Mouse (Mus musculus): Measurements from ENCODE around the gene Mboat2.

The Mboat2 gene

GRCm38 (mm10) chr12:24860436-24860835, 29.8 kb downstream of the Mboat2 start:
- no peak for DNase-seq (ENCODE audit: low read depth, low spot score)

- DNase-seq (ENCODE audit: low read depth, low spot score): no peak
These were observed 33.1 kb downstream of the Mboat2 start for GRCm38 (mm10) chr12:24863762-24864161.

GRCm38 (mm10) chr12:24866645-24867044, 36.0 kb downstream of the Mboat2 start:
- DNase-seq (ENCODE audit: low read depth, low spot score): no peak

GRCm38 (mm10) chr12:24868694-24869093, 38.0 kb downstream of the Mboat2 start:
- no peak for DNase-seq (ENCODE audit: low read depth, low spot score)

- DNase-seq (ENCODE audit: low read depth, low spot score): no peak
These were observed 38.6 kb downstream of the Mboat2 start for GRCm38 (mm10) chr12:24869231-24869630.

- DNase-seq (ENCODE audit: low read depth, low spot score): no peak
These were observed 40.2 kb downstream of the Mboat2 start for GRCm38 (mm10) chr12:24870901-24871300.

- no peak for DNase-seq (ENCODE audit: low read depth, low spot score)
These were observed 41.6 kb downstream of the Mboat2 start for GRCm38 (mm10) chr12:24872264-24872663.

- DNase-seq (ENCODE audit: low read depth, low spot score): no peak
These were observed 42.0 kb downstream of the Mboat2 start for GRCm38 (mm10) chr12:24872689-24873088.

- no peak for DNase-seq (ENCODE audit: low read depth, low spot score)
These were observed 45.2 kb downstream of the Mboat2 start for GRCm38 (mm10) chr12:24875908-24876307.

GRCm38 (mm10) chr12:24877231-24877630, 46.6 kb downstream of the Mboat2 start:
- DNase-seq (ENCODE audit: low read depth, low spot score): no peak

- DNase-seq (ENCODE audit: low read depth, low spot score): no peak
These were observed 47.4 kb downstream of the Mboat2 start for GRCm38 (mm10) chr12:24878090-24878489.

- DNase-seq (ENCODE audit: low read depth, low spot score): no peak
These were observed 48.2 kb downstream of the Mboat2 start for GRCm38 (mm10) chr12:24878735-24879362.

- no peak for DNase-seq (ENCODE audit: low read depth, low spot score)
These were observed 48.9 kb downstream of the Mboat2 start for GRCm38 (mm10) chr12:24879613-24880029.

- no peak for DNase-seq (ENCODE audit: low read depth, low spot score)
These were observed 52.6 kb downstream of the Mboat2 start for GRCm38 (mm10) chr12:24883279-24883678.

GRCm38 (mm10) chr12:24886800-24887199, 56.1 kb downstream of the Mboat2 start:
- DNase-seq (ENCODE audit: low read depth, low spot score): no peak

GRCm38 (mm10) chr12:24889371-24890051, 58.8 kb downstream of the Mboat2 start:
- no peak for DNase-seq (ENCODE audit: low read depth, low spot score)

GRCm38 (mm10) chr12:24890158-24890557, 59.5 kb downstream of the Mboat2 start:
- no peak for DNase-seq (ENCODE audit: low read depth, low spot score)

GRCm38 (mm10) chr12:24890684-24891459, 60.2 kb downstream of the Mboat2 start:
- no peak for DNase-seq (ENCODE audit: low read depth, low spot score)

- DNase-seq (ENCODE audit: low read depth, low spot score): no peak
These were observed 61.9 kb downstream of the Mboat2 start for GRCm38 (mm10) chr12:24892536-24892935.

- no peak for DNase-seq (ENCODE audit: low read depth, low spot score)
These were observed 63.2 kb downstream of the Mboat2 start for GRCm38 (mm10) chr12:24893777-24894468.

GRCm38 (mm10) chr12:24895352-24895751, 64.7 kb downstream of the Mboat2 start:
- peak; percentile 57 for DNase-seq (ENCODE audit: low read depth, low spot score)

GRCm38 (mm10) chr12:24897354-24897753, 66.7 kb downstream of the Mboat2 start:
- DNase-seq (ENCODE audit: low read depth, low spot score): no peak
